Mouse (Mus musculus) cerebellum, adult 18-20 months (tissue): ENCODE measurements around the gene Rasl11a.
"Not testable (repeated sequence)": the region's sequence is repeated elsewhere in the genome, so short reads cannot be mapped to it uniquely, and the experiment has no call there.

Experiments
- DNase-seq, 2 experiments: peaks; one replicate each; pipeline ENCODE4 v3.0.0; 2021

Rasl11a gene

GRCm38 (mm10) chr5:146844301-146844941, 450 bp upstream of the Rasl11a start:
- peak in 1 of 2 experiments; percentile 29 for DNase-seq

- no peak for DNase-seq
Observed at GRCm38 (mm10) chr5:146846489-146846888, 1.6 kb downstream of the Rasl11a start.

- DNase-seq: no peak
Observed at GRCm38 (mm10) chr5:146848936-146849582, 4.2 kb downstream of the Rasl11a start.

- DNase-seq: no peak
Observed at GRCm38 (mm10) chr5:146856106-146856505, 11.2 kb downstream of the Rasl11a start.

GRCm38 (mm10) chr5:146857620-146858019, 12.7 kb downstream of the Rasl11a start:
- no peak for DNase-seq

GRCm38 (mm10) chr5:146858772-146859171, 13.9 kb downstream of the Rasl11a start:
- no peak for DNase-seq

- DNase-seq: no peak
Observed at GRCm38 (mm10) chr5:146859246-146859645, 14.4 kb downstream of the Rasl11a start.

GRCm38 (mm10) chr5:146860222-146860998, 15.5 kb downstream of the Rasl11a start:
- no peak for DNase-seq

GRCm38 (mm10) chr5:146861588-146861987, 16.7 kb downstream of the Rasl11a start:
- no peak for DNase-seq

GRCm38 (mm10) chr5:146865511-146865910, 20.6 kb downstream of the Rasl11a start:
- DNase-seq: no peak

- no peak for DNase-seq
Observed at GRCm38 (mm10) chr5:146866277-146866676, 21.4 kb downstream of the Rasl11a start.

GRCm38 (mm10) chr5:146867246-146867945, 22.5 kb downstream of the Rasl11a start:
- DNase-seq: peak; percentile 16 to 17

- DNase-seq: no peak
Observed at GRCm38 (mm10) chr5:146867946-146868314, 23.1 kb downstream of the Rasl11a start.

GRCm38 (mm10) chr5:146872981-146873631, 28.2 kb downstream of the Rasl11a start:
- DNase-seq: no peak

GRCm38 (mm10) chr5:146876024-146876423, 31.2 kb downstream of the Rasl11a start:
- DNase-seq: no peak

- DNase-seq: not testable (repeated sequence)
Observed at GRCm38 (mm10) chr5:146877882-146878281, 33.0 kb downstream of the Rasl11a start.

- no peak for DNase-seq
Observed at GRCm38 (mm10) chr5:146882261-146882660, 37.4 kb downstream of the Rasl11a start.

GRCm38 (mm10) chr5:146883053-146883452, 38.2 kb downstream of the Rasl11a start:
- DNase-seq: no peak

GRCm38 (mm10) chr5:146883486-146884272, 38.8 kb downstream of the Rasl11a start:
- DNase-seq: no peak

GRCm38 (mm10) chr5:146891127-146891526, 46.3 kb downstream of the Rasl11a start:
- peak; percentile 7 to 16 for DNase-seq

GRCm38 (mm10) chr5:146892904-146893303, 48.0 kb downstream of the Rasl11a start:
- DNase-seq: no peak
